Mouse (Mus musculus) small intestine, adult 2 months (tissue): ENCODE measurements around the gene Hc.

Experiments
- CTCF ChIP-seq: fragments of 200-500 bp; IDR thresholded peaks from 2 replicates; pipeline ENCODE4 v1.5.1; 2012; ENCODE audit warnings: low read depth, mild to moderate bottlenecking, control low read depth, inconsistent platforms, low read length, moderate library complexity, mixed read lengths; ENCODE audit not compliant: insufficient replicate concordance, insufficient read length; ENCODE audit errors: extremely low read depth
- POLR2A ChIP-seq: fragments of 200-500 bp; IDR thresholded peaks from 2 replicates; pipeline ENCODE4 v1.6.1; 2012; ENCODE audit warnings: low read depth, mild to moderate bottlenecking, control low read depth, inconsistent platforms, low read length, moderate library complexity

DNA sequence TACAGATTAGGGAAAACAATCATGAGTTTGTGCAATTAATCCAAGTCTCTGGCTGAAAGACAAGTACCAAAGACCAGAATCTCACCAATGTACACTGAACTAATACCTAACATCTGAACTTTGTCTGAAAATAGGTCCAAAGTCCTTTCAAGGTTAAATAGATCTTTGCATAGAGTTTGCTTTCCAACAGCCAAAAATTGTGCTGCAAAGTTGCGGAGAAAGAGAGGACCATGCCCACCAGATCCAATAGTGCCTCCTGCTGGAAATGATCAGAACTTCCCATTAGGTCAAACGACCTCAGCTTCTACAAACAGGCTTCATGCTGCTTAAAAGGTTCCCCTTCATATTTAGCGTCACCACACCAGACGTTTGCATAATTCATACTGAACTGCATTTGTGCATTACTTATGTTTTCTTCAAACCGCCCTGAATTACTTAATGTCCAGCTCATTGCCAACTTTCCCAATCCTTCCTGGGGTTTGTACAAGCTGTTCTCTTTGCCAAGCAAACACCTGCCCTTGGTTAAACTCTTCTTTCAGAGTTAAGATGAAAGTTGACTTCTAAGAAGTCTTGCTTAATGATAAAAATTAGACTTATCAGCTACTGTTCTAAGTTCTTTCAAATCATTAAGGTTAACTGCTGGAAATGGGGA, 46.9 kb upstream of the Hc start:
- TF ChIP-seq CTCF (no peak), POLR2A (no peak)
